Mouse (Mus musculus) liver, embryonic 12.5 days (tissue): ENCODE data around the gene Pcdh19. TPM values are rescaled to one million over a fixed set of nuclear protein-coding genes. Genes with fewer than 3 reads are reported as not detected.

ENCODE experiments used
- ATAC-seq: fragments of 200-750 bp; cut with Nextera tagmentation; 2 replicates; pipeline ENCODE4 v1.8.0; 2017; ENCODE audit warnings: moderate number of reproducible peaks, mild to moderate bottlenecking, moderate library complexity
- H3K27ac ChIP-seq: fragments of 300-500 bp; sonication (generic); 2 replicates; pipeline ENCODE4 v1.5.1; 2016; ENCODE audit warnings: mild to moderate bottlenecking
- H3K27me3 ChIP-seq: fragments of 300-500 bp; sonication (generic); replicated peaks from 2 replicates; pipeline ENCODE4 v1.6.1; 2016; ENCODE audit warnings: mild to moderate bottlenecking, moderate library complexity
- H3K36me3 ChIP-seq: fragments of 300-500 bp; sonication (generic); 2 replicates; pipeline ENCODE4 v1.6.1; 2016; ENCODE audit warnings: mild to moderate bottlenecking, moderate library complexity
- H3K4me1 ChIP-seq: fragments of 300-500 bp; sonication (generic); 2 replicates; pipeline ENCODE4 v1.6.1; 2016
- H3K4me2 ChIP-seq: fragments of 300-500 bp; sonication (generic); 2 replicates; pipeline ENCODE4 v1.6.1; 2016; ENCODE audit warnings: mild to moderate bottlenecking, moderate library complexity
- H3K4me3 ChIP-seq: fragments of 300-500 bp; sonication (generic); 2 replicates; pipeline ENCODE4 v1.5.1; 2016; ENCODE audit warnings: mild to moderate bottlenecking, moderate library complexity
- H3K9ac ChIP-seq: fragments of 300-500 bp; sonication (generic); 2 replicates; pipeline ENCODE4 v1.6.1; 2016; ENCODE audit warnings: mild to moderate bottlenecking, moderate library complexity
- H3K9me3 ChIP-seq: fragments of 300-500 bp; sonication (generic); replicated peaks from 2 replicates; pipeline ENCODE4 v1.6.1; 2016; ENCODE audit warnings: mild to moderate bottlenecking, moderate library complexity
- WGBS: fragments of 180-500 bp; shearing (Covaris S2); methylation state at CpG from one replicate; pipeline ENCODE4 v1.1.7; 2016; ENCODE audit not compliant: insufficient replicate concordance; 5-methylcytosine and 5-hydroxymethylcytosine counted together
- polyA plus RNA-seq: library from polyadenylated mRNA; unstranded; fragments of >200 nt; fragmentation: Nextera tagmentation; extraction: Ambion mirVana; gene quantifications from 2 replicates; pipeline ENCODE4 v1.2.1, GENCODE M21; 2016

Gene Pcdh19
- polyA plus RNA-seq, 1 experiment from 2014 or later = 0.21 TPM

GRCm38 (mm10) chrX:133565355-133565754, 123.4 kb downstream of the Pcdh19 start:
- H3K4me2 ChIP-seq = no peak overlapping the region
- no peak for ATAC-seq
- WGBS = 68% methylated on average over 2 of the region's 2 CpGs
- H3K4me3 ChIP-seq = no peak overlapping the region
- no peak overlapping the region for H3K27ac ChIP-seq
- H3K36me3 ChIP-seq = no peaks in the 10 kb centered on the region
- H3K9ac ChIP-seq = no peak overlapping the region
- no peaks in the 10 kb centered on the region for H3K9me3 ChIP-seq
- no peaks in the 10 kb centered on the region for H3K27me3 ChIP-seq
- H3K4me1 ChIP-seq = no peaks in the 10 kb centered on the region

Other genes with a start within 250 kb of the Pcdh19 start
- gene Tnmd, start 162.0 kb upstream of the Pcdh19 start, polyA plus RNA-seq = not detected in 2 replicates
- gene Tspan6, start 209.4 kb upstream of the Pcdh19 start, polyA plus RNA-seq = 30.2 and 33.3 TPM in 2 replicates
- gene Srpx2, start 219.4 kb upstream of the Pcdh19 start, polyA plus RNA-seq = 0.14 and 0.17 TPM in 2 replicates